ENCODE assay signal across 10 mouse cellular contexts in the genomic region with DNA sequence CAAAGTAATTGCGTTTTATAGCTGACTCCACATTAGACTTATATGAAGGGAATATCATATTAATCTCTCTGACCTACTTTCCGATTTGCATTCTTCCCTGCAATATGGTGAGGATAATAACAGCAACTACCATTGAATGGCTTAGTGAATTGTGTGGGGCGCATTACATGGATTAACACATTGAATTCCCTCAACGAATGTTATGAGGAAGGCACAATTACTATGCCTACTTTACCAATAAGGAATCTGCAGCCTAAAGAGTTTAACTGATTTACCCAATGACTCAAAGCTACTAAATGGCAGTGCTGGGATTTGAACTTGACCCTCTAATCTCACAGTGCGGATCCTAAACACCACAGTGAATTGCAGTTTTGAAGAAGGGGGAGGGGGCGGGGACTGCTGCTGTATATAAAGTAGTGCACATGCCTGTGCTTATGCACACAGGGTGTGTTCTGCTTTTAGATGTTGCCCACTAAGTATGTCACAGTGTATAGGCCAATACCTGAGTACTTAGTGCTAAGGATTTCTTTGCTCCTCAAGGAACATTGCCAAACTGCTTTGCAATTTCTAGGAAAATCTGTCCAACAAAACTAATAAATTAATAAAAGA.
"Had no signal": no experiment of that assay in that cellular context is flagged by ENCODE, and none has a peak within 500 bp of the region (broad histone marks: within the 10 kb centered on the region; RNA-seq: fewer than 3 reads in every experiment).

No protein-coding gene starts in this region.

- H3K4me1 ChIP-seq: kidney, embryonic 15.5 days; limb, embryonic 12.5 days; liver, embryonic 13.5 days; midbrain, embryonic 13.5 days had no signal

- H3K4me2 ChIP-seq: kidney, embryonic 15.5 days; limb, embryonic 12.5 days; liver, embryonic 13.5 days; midbrain, embryonic 13.5 days had no signal

- DNase-seq: kidney, adult 2 months; kidney, postnatal 14 days; liver; liver, embryonic 13.5 days; liver, postnatal 0 days; thymus, postnatal 36 days had no signal

- H3K27me3 ChIP-seq: kidney, embryonic 15.5 days; limb, embryonic 12.5 days; liver, embryonic 13.5 days; midbrain, embryonic 13.5 days had no signal

- H3K4me3 ChIP-seq: kidney, embryonic 15.5 days; limb, embryonic 12.5 days; liver, embryonic 13.5 days; midbrain, embryonic 13.5 days had no signal

- H3K27ac ChIP-seq: kidney, embryonic 15.5 days; limb, embryonic 12.5 days; liver, embryonic 13.5 days; midbrain, embryonic 13.5 days had no signal

- ATAC-seq: intestine, embryonic 16.5 days; liver, postnatal 0 days; midbrain, embryonic 13.5 days had no signal

- H3K9ac ChIP-seq: kidney, embryonic 15.5 days; limb, embryonic 12.5 days; liver, embryonic 13.5 days; liver, postnatal 0 days; midbrain, embryonic 13.5 days had no signal

- H3K36me3 ChIP-seq: kidney, embryonic 15.5 days; limb, embryonic 12.5 days; liver, embryonic 13.5 days; midbrain, embryonic 13.5 days had no signal

- H3K9me3 ChIP-seq: kidney, embryonic 15.5 days; limb, embryonic 12.5 days; liver, embryonic 13.5 days; midbrain, embryonic 13.5 days had no signal
